22 mouse cellular contexts compared by ENCODE assay signal in genomic region chrX:21567971-21568370, GRCm38 (mm10).
DNase-seq lines count a peak whose midpoint lies in the region; ATAC-seq and TF ChIP-seq lines count a peak whose summit lies in the region.
"Had no signal": no experiment of that assay in that cellular context is flagged by ENCODE, and none has a peak within 500 bp of the region (broad histone marks: within the 10 kb centered on the region; RNA-seq: fewer than 3 reads in every experiment).

No protein-coding gene starts in this region.

- no peak overlapping the region for H3K4me3 ChIP-seq in heart, embryonic 16.5 days (ENCODE audit: low read length)
- no peak overlapping the region for H3K4me3 ChIP-seq in heart, embryonic 12.5 days
- H3K4me3 ChIP-seq in lung, postnatal 0 days (ENCODE audit: low read depth, low read length) = no peak overlapping the region
- H3K4me3 ChIP-seq in embryonic facial prominence, embryonic 15.5 days (replicated peaks) = no peak overlapping the region
- no peak overlapping the region for H3K4me3 ChIP-seq in stomach, postnatal 0 days (ENCODE audit: low read depth, low read length)
- H3K4me3 ChIP-seq: erythroblast, embryonic 14.5 days; forebrain, embryonic 13.5 days; hindbrain, embryonic 12.5 days; left cerebral cortex, adult 2 months had no signal

- no peak for TF ChIP-seq EP300 in lung, postnatal 0 days (IDR thresholded peaks at IDR 0.05)
- TF ChIP-seq EP300 in stomach, postnatal 0 days (optimal IDR thresholded peaks at IDR 0.05) = no peak

- TF ChIP-seq CTCF in lung, postnatal 0 days (IDR thresholded peaks at IDR 0.05) = no peak
- TF ChIP-seq CTCF in stomach, postnatal 0 days (IDR thresholded peaks at IDR 0.05; ENCODE audit: low read depth) = no peak

- no peak overlapping the region for H3K4me2 ChIP-seq in heart, embryonic 16.5 days (ENCODE audit: low read depth, low read length)
- H3K4me2 ChIP-seq in heart, embryonic 12.5 days = no peak overlapping the region
- no peak overlapping the region for H3K4me2 ChIP-seq in lung, postnatal 0 days (replicated peaks; ENCODE audit: low read depth, low read length)
- H3K4me2 ChIP-seq in embryonic facial prominence, embryonic 15.5 days (replicated peaks) = no peak overlapping the region
- no peak overlapping the region for H3K4me2 ChIP-seq in stomach, postnatal 0 days (replicated peaks; ENCODE audit: low read depth)
- H3K4me2 ChIP-seq: forebrain, embryonic 13.5 days; hindbrain, embryonic 12.5 days; midbrain, embryonic 11.5 days had no signal

- no peak for DNase-seq in lung, postnatal 0 days (ENCODE audit: low spot score)
- DNase-seq in lung, postnatal 25 days (ENCODE audit: low spot score) = no peak
- no peak for DNase-seq in stomach, postnatal 0 days (ENCODE audit: low spot score)
- no peak for DNase-seq in right cerebral cortex, postnatal 25 days
- DNase-seq: adrenal gland, postnatal 25 days; cerebellum, adult 18-20 months; cerebellum, postnatal 25 days; embryo, embryonic 11 days; kidney, postnatal 4 days; layer of hippocampus, adult 9-11 months; left cerebral cortex, postnatal 4 days; liver; thymus, postnatal 36 days had no signal

- no peak overlapping the region for H3K9ac ChIP-seq in heart, embryonic 16.5 days (ENCODE audit: low read length)
- no peak overlapping the region for H3K9ac ChIP-seq in heart, embryonic 12.5 days
- H3K9ac ChIP-seq in lung, postnatal 0 days (replicated peaks; ENCODE audit: low read depth) = no peak overlapping the region
- H3K9ac ChIP-seq in embryonic facial prominence, embryonic 15.5 days = no peak overlapping the region
- no peak overlapping the region for H3K9ac ChIP-seq in stomach, postnatal 0 days (ENCODE audit: low read length)
- H3K9ac ChIP-seq: forebrain, embryonic 13.5 days; hindbrain, embryonic 12.5 days had no signal

- no peaks in the 10 kb centered on the region for H3K36me3 ChIP-seq in heart, embryonic 16.5 days (ENCODE audit: control insufficient read depth, insufficient read depth)
- H3K36me3 ChIP-seq in heart, embryonic 12.5 days = no peaks in the 10 kb centered on the region
- no peaks in the 10 kb centered on the region for H3K36me3 ChIP-seq in lung, postnatal 0 days (ENCODE audit: insufficient read depth, low read length)
- no peaks in the 10 kb centered on the region for H3K36me3 ChIP-seq in embryonic facial prominence, embryonic 15.5 days
- no peaks in the 10 kb centered on the region for H3K36me3 ChIP-seq in stomach, postnatal 0 days (ENCODE audit: control insufficient read depth, insufficient read depth, low read length)
- H3K36me3 ChIP-seq: hindbrain, embryonic 12.5 days had no signal

- no peak for ATAC-seq in heart, embryonic 16.5 days (replicated peaks; ENCODE audit: extremely low read depth, insufficient read depth, low FRiP score)
- no peak for ATAC-seq in heart, embryonic 12.5 days (ENCODE audit: insufficient number of reproducible peaks, low FRiP score)
- peak; percentile 27; the same call in 1 of the 2 replicates for ATAC-seq in lung, postnatal 0 days
- ATAC-seq in embryonic facial prominence, embryonic 15.5 days (ENCODE audit: insufficient number of reproducible peaks, low FRiP score, low TSS enrichment, low read depth) = no peak
- no peak for ATAC-seq in stomach, postnatal 0 days (ENCODE audit: low FRiP score, low TSS enrichment)
- ATAC-seq: forebrain, embryonic 13.5 days; Patski had no signal

- no peaks in the 10 kb centered on the region for H3K9me3 ChIP-seq in heart, embryonic 16.5 days (replicated peaks; ENCODE audit: control insufficient read depth, low read length)
- H3K9me3 ChIP-seq in heart, embryonic 12.5 days (replicated peaks) = no peaks in the 10 kb centered on the region
- H3K9me3 ChIP-seq in lung, postnatal 0 days (ENCODE audit: low read length) = no peaks in the 10 kb centered on the region
- H3K9me3 ChIP-seq in embryonic facial prominence, embryonic 15.5 days (replicated peaks) = no peaks in the 10 kb centered on the region
- no peaks in the 10 kb centered on the region for H3K9me3 ChIP-seq in stomach, postnatal 0 days (ENCODE audit: control insufficient read depth, low read length)
- H3K9me3 ChIP-seq: forebrain, embryonic 13.5 days; hindbrain, embryonic 12.5 days had no signal

- peak overlapping the region; percentile 16; the same call in 1 of the 2 replicates for H3K27ac ChIP-seq in heart, embryonic 16.5 days (ENCODE audit: low read length)
- H3K27ac ChIP-seq in heart, embryonic 12.5 days (ENCODE audit: poor library complexity, severe bottlenecking) = no peak overlapping the region
- 0 out of 2 replicates have a peak overlapping the region, but pooled peaks have one; percentile 26 for H3K27ac ChIP-seq in lung, postnatal 0 days (ENCODE audit: low read length)
- H3K27ac ChIP-seq in embryonic facial prominence, embryonic 15.5 days (replicated peaks) = peak overlapping the region; percentile 68
- peak overlapping the region; percentile 30; the same call in 1 of the 2 replicates for H3K27ac ChIP-seq in stomach, postnatal 0 days (replicated peaks)
- H3K27ac ChIP-seq: forebrain, embryonic 13.5 days; hindbrain, embryonic 12.5 days; left cerebral cortex, adult 2 months had no signal

- H3K27me3 ChIP-seq in heart, embryonic 16.5 days (ENCODE audit: control insufficient read depth, insufficient read depth, low read length) = no peaks in the 10 kb centered on the region
- H3K27me3 ChIP-seq in heart, embryonic 12.5 days (replicated peaks) = no peaks in the 10 kb centered on the region
- no peaks in the 10 kb centered on the region for H3K27me3 ChIP-seq in lung, postnatal 0 days (replicated peaks; ENCODE audit: insufficient read depth, low read length)
- no peaks in the 10 kb centered on the region for H3K27me3 ChIP-seq in embryonic facial prominence, embryonic 15.5 days
- no peaks in the 10 kb centered on the region for H3K27me3 ChIP-seq in stomach, postnatal 0 days (ENCODE audit: control insufficient read depth, insufficient read depth, low read length)
- H3K27me3 ChIP-seq: forebrain, embryonic 13.5 days; hindbrain, embryonic 12.5 days had no signal

- WGBS in heart, embryonic 16.5 days = 47% methylated on average over 1 of the region's 1 CpGs
- WGBS in heart, embryonic 12.5 days = 68% methylated on average over 1 of the region's 1 CpGs
- 31% methylated on average over 1 of the region's 1 CpGs for WGBS in lung, postnatal 0 days
- 18% methylated on average over 1 of the region's 1 CpGs for WGBS in embryonic facial prominence, embryonic 15.5 days
- 41% methylated on average over 1 of the region's 1 CpGs for WGBS in stomach, postnatal 0 days

- H3K4me1 ChIP-seq in heart, embryonic 16.5 days (ENCODE audit: control insufficient read depth, insufficient read depth, low read length) = no peaks in the 10 kb centered on the region
- H3K4me1 ChIP-seq in heart, embryonic 12.5 days (replicated peaks) = no peaks in the 10 kb centered on the region
- H3K4me1 ChIP-seq in lung, postnatal 0 days (ENCODE audit: insufficient read depth, low read depth, low read length) = no peaks in the 10 kb centered on the region
- no peaks in the 10 kb centered on the region for H3K4me1 ChIP-seq in embryonic facial prominence, embryonic 15.5 days
- H3K4me1 ChIP-seq in stomach, postnatal 0 days (replicated peaks; ENCODE audit: control insufficient read depth, insufficient read depth) = no peaks in the 10 kb centered on the region
- H3K4me1 ChIP-seq: forebrain, embryonic 13.5 days; hindbrain, embryonic 12.5 days had no signal
